Mouse (Mus musculus) embryonic facial prominence, embryonic 11.5 days (tissue): ENCODE results near the gene Tmem95. TPM values are rescaled to one million over a fixed set of nuclear protein-coding genes. Genes with fewer than 3 reads are reported as not detected.

Experiments
- ATAC-seq: fragments of 200-750 bp; cut with Nextera tagmentation; replicated peaks from 2 replicates; pipeline ENCODE4 v1.8.0; 2017; ENCODE audit warnings: low read depth; ENCODE audit not compliant: insufficient number of reproducible peaks, low FRiP score, low TSS enrichment
- DNase-seq: peaks from one replicate; pipeline ENCODE4 v3.0.0-alpha.2; 2015; ENCODE audit warnings: low spot score
- H3K27ac ChIP-seq: fragments of 300-500 bp; sonication (generic); replicated peaks from 2 replicates; pipeline ENCODE4 v1.5.1; 2014; ENCODE audit warnings: mild to moderate bottlenecking, low read depth, low read length, control low read depth
- H3K27me3 ChIP-seq: fragments of 300-500 bp; sonication (generic); 2 replicates; pipeline ENCODE4 v1.6.1; 2014; ENCODE audit warnings: mild to moderate bottlenecking, low read length, moderate library complexity, mixed read lengths; ENCODE audit not compliant: control insufficient read depth, insufficient read depth
- H3K36me3 ChIP-seq: fragments of 300-500 bp; sonication (generic); replicated peaks from 2 replicates; pipeline ENCODE4 v1.6.1; 2014; ENCODE audit warnings: low read depth, mild to moderate bottlenecking, low read length, moderate library complexity, mixed read lengths; ENCODE audit not compliant: control insufficient read depth, insufficient read depth
- H3K4me1 ChIP-seq: fragments of 300-500 bp; sonication (generic); 2 replicates; pipeline ENCODE4 v1.6.1; 2014; ENCODE audit warnings: low read length, mixed read lengths; ENCODE audit not compliant: control insufficient read depth, insufficient read depth
- H3K4me2 ChIP-seq: fragments of 300-500 bp; sonication (generic); 2 replicates; pipeline ENCODE4 v1.6.1; 2014; ENCODE audit warnings: low read depth, mild to moderate bottlenecking, control low read depth, low read length, moderate library complexity
- H3K4me3 ChIP-seq: fragments of 300-500 bp; sonication (generic); 2 replicates; pipeline ENCODE4 v1.5.1; 2014; ENCODE audit warnings: low read depth, low read length, control low read depth
- H3K9ac ChIP-seq: fragments of 300-500 bp; sonication (generic); replicated peaks from 2 replicates; pipeline ENCODE4 v1.6.1; 2014; ENCODE audit warnings: mild to moderate bottlenecking, control low read depth, low read length
- H3K9me3 ChIP-seq: fragments of 300-500 bp; sonication (generic); replicated peaks from 2 replicates; pipeline ENCODE4 v1.6.1; 2016; ENCODE audit warnings: mild to moderate bottlenecking, low read length, inconsistent platforms, mixed read lengths; ENCODE audit not compliant: control insufficient read depth
- WGBS: fragments of 180-500 bp; shearing (Covaris S2); extraction: QIAGEN DNeasy Blood & Tissue Kit; methylation state at CpG from one replicate; pipeline ENCODE4 v1.1.7; 2014; 5-methylcytosine and 5-hydroxymethylcytosine counted together
- polyA plus RNA-seq: library from polyadenylated mRNA; unstranded; fragments of >200 nt; fragmentation: Nextera tagmentation; extraction: Ambion mirVana; gene quantifications from 2 replicates; pipeline ENCODE4 v1.2.1, GENCODE M21; 2014

Gene Tmem95
- polyA plus RNA-seq, 1 experiment from 2014 or later: not detected

- Histone ChIP-seq H3K36me3 (peaks cover 43% of the 10 kb centered on the region), H3K4me2 (peak within 1 kb of the TSS; percentile 98), H3K9me3 (no peaks in the 10 kb centered on the region), H3K4me1 (peaks cover 7% of the 10 kb centered on the region), H3K27me3 (no peaks in the 10 kb centered on the region), H3K27ac (peak within 1 kb of the TSS; percentile 72), H3K4me3 (peak within 1 kb of the TSS; percentile 86), H3K9ac (peak within 1 kb of the TSS; percentile 91)
- ATAC-seq: peak; percentile 81
- WGBS: 2% methylated on average over 61 of the region's 61 CpGs
- peak; percentile 96 for DNase-seq
These were observed 35.9 kb upstream of the Tmem95 start, which contains the start of gene Gps2 for GRCm38 (mm10) chr11:69913554-69914371. Gps2 (plus strand) TSS chr11:69913888.

- peak overlapping the region; percentile 48 for H3K4me2 ChIP-seq
- peak overlapping the region; percentile 91 for H3K9ac ChIP-seq
- H3K27me3 ChIP-seq: no peaks in the 10 kb centered on the region
- peak overlapping the region; percentile 86; the same call in 1 of the 2 replicates for H3K4me3 ChIP-seq
- ATAC-seq (0 out of 2 replicates have a peak, but pooled peaks have one; percentile 4), DNase-seq (no peak)
- H3K9me3 ChIP-seq: no peaks in the 10 kb centered on the region
- WGBS: 80% methylated on average over 15 of the region's 15 CpGs
- H3K36me3 ChIP-seq: peaks cover 44% of the 10 kb centered on the region
- H3K4me1 ChIP-seq: peaks cover 7% of the 10 kb centered on the region
- H3K27ac ChIP-seq: no peak overlapping the region
These were observed 35.1 kb upstream of the Tmem95 start for GRCm38 (mm10) chr11:69912716-69913530.

- Histone ChIP-seq H3K9ac (no peak overlapping the region), H3K4me3 (no peak overlapping the region), H3K4me2 (no peak overlapping the region), H3K4me1 (peaks cover 7% of the 10 kb centered on the region), H3K36me3 (peaks cover 45% of the 10 kb centered on the region), H3K9me3 (no peaks in the 10 kb centered on the region), H3K27me3 (no peaks in the 10 kb centered on the region), H3K27ac (no peak overlapping the region)
- 90% methylated on average over 6 of the region's 6 CpGs for WGBS
- ATAC-seq (no peak), DNase-seq (no peak)
These were observed 33.9 kb upstream of the Tmem95 start for GRCm38 (mm10) chr11:69911701-69912100.

GRCm38 (mm10) chr11:69910781-69911560 is 33.2 kb upstream of the Tmem95 start:
- DNase-seq (no peak), ATAC-seq (no peak)
- no peak overlapping the region for H3K27ac ChIP-seq
- no peaks in the 10 kb centered on the region for H3K27me3 ChIP-seq
- H3K4me1 ChIP-seq: peaks cover 4% of the 10 kb centered on the region
- H3K4me3 ChIP-seq: no peak overlapping the region
- H3K9me3 ChIP-seq: no peaks in the 10 kb centered on the region
- H3K36me3 ChIP-seq: peaks cover 49% of the 10 kb centered on the region
- no peak overlapping the region for H3K9ac ChIP-seq
- 91% methylated on average over 17 of the region's 17 CpGs for WGBS
- H3K4me2 ChIP-seq: no peak overlapping the region

GRCm38 (mm10) chr11:69910177-69910576 is 32.4 kb upstream of the Tmem95 start:
- 91% methylated on average over 8 of the region's 8 CpGs for whole genome bisulfite sequencing
- H3K27ac ChIP-seq: no peak overlapping the region
- DNase-seq (no peak), ATAC-seq (no peak)
- no peaks in the 10 kb centered on the region for H3K27me3 ChIP-seq
- no peak overlapping the region for H3K4me2 ChIP-seq
- peaks cover 4% of the 10 kb centered on the region for H3K4me1 ChIP-seq
- peaks cover 47% of the 10 kb centered on the region for H3K36me3 ChIP-seq
- H3K9ac ChIP-seq: no peak overlapping the region
- no peaks in the 10 kb centered on the region for H3K9me3 ChIP-seq
- H3K4me3 ChIP-seq: no peak overlapping the region

- ATAC-seq (no peak), DNase-seq (no peak)
- Histone ChIP-seq H3K4me1 (no peaks in the 10 kb centered on the region), H3K27ac (no peak overlapping the region), H3K4me2 (no peak overlapping the region), H3K36me3 (peaks cover 48% of the 10 kb centered on the region), H3K27me3 (no peaks in the 10 kb centered on the region), H3K4me3 (no peak overlapping the region), H3K9ac (no peak overlapping the region), H3K9me3 (no peaks in the 10 kb centered on the region)
- WGBS: 83% methylated on average over 5 of the region's 5 CpGs
These were observed 31.4 kb upstream of the Tmem95 start for GRCm38 (mm10) chr11:69909174-69909573.

GRCm38 (mm10) chr11:69908645-69909044 is 30.8 kb upstream of the Tmem95 start:
- no peak for DNase-seq
- peaks cover 52% of the 10 kb centered on the region for H3K36me3 ChIP-seq
- 94% methylated on average over 11 of the region's 11 CpGs for WGBS
- H3K27ac ChIP-seq: no peak overlapping the region
- H3K4me1 ChIP-seq: no peaks in the 10 kb centered on the region
- H3K4me2 ChIP-seq: no peak overlapping the region
- H3K9ac ChIP-seq: no peak overlapping the region
- H3K4me3 ChIP-seq: no peak overlapping the region
- no peaks in the 10 kb centered on the region for H3K9me3 ChIP-seq
- ATAC-seq: no peak
- no peaks in the 10 kb centered on the region for H3K27me3 ChIP-seq
